Mouse (Mus musculus) hindbrain, embryonic 13.5 days (tissue): ENCODE measurements around the gene Retreg3. TPM values are rescaled to one million over a fixed set of nuclear protein-coding genes. Genes with fewer than 3 reads are reported as not detected.
"Not testable (repeated sequence)": the region's sequence is repeated elsewhere in the genome, so short reads cannot be mapped to it uniquely, and the experiment has no call there.

ENCODE experiments used
- ATAC-seq: fragments of 200-750 bp; cut with Nextera tagmentation; 2 replicates; pipeline ENCODE4 v1.8.0; 2017; ENCODE audit warnings: moderate TSS enrichment; ENCODE audit not compliant: low FRiP score
- H3K27ac ChIP-seq: fragments of 300-500 bp; sonication (generic); 2 replicates; pipeline ENCODE4 v1.5.1; 2015; ENCODE audit warnings: inconsistent platforms, mild to moderate bottlenecking, moderate library complexity
- H3K27me3 ChIP-seq: fragments of 300-500 bp; sonication (generic); 2 replicates; pipeline ENCODE4 v1.6.1; 2015; ENCODE audit warnings: mild to moderate bottlenecking, inconsistent platforms
- H3K36me3 ChIP-seq: fragments of 300-500 bp; sonication (generic); 2 replicates; pipeline ENCODE4 v1.6.1; 2015; ENCODE audit warnings: mild to moderate bottlenecking, inconsistent platforms
- H3K4me1 ChIP-seq: fragments of 300-500 bp; sonication (generic); replicated peaks from 2 replicates; pipeline ENCODE4 v1.6.1; 2015; ENCODE audit warnings: inconsistent platforms
- H3K4me2 ChIP-seq: fragments of 300-500 bp; sonication (generic); 2 replicates; pipeline ENCODE4 v1.6.1; 2015; ENCODE audit warnings: inconsistent platforms, mild to moderate bottlenecking, moderate library complexity
- H3K4me3 ChIP-seq: fragments of 300-500 bp; sonication (generic); 2 replicates; pipeline ENCODE4 v1.5.1; 2015; ENCODE audit warnings: mild to moderate bottlenecking, inconsistent platforms
- H3K9ac ChIP-seq: fragments of 300-500 bp; sonication (generic); 2 replicates; pipeline ENCODE4 v1.6.1; 2015; ENCODE audit warnings: mild to moderate bottlenecking, inconsistent platforms
- H3K9me3 ChIP-seq: fragments of 300-500 bp; sonication (generic); 2 replicates; pipeline ENCODE4 v1.6.1; 2016; ENCODE audit warnings: inconsistent platforms
- WGBS: fragments of 180-500 bp; shearing (Covaris S2); methylation state at CpG from one replicate; pipeline ENCODE4 v1.1.7; 2015; 5-methylcytosine and 5-hydroxymethylcytosine counted together
- polyA plus RNA-seq: library from polyadenylated mRNA; unstranded; fragments of >200 nt; fragmentation: Nextera tagmentation; extraction: Ambion mirVana; gene quantifications from 2 replicates; pipeline ENCODE4 v1.2.1, GENCODE M21; 2015

Retreg3 gene
- polyA plus RNA-seq, 1 experiment from 2014 or later, result 27.7 TPM

DNA sequence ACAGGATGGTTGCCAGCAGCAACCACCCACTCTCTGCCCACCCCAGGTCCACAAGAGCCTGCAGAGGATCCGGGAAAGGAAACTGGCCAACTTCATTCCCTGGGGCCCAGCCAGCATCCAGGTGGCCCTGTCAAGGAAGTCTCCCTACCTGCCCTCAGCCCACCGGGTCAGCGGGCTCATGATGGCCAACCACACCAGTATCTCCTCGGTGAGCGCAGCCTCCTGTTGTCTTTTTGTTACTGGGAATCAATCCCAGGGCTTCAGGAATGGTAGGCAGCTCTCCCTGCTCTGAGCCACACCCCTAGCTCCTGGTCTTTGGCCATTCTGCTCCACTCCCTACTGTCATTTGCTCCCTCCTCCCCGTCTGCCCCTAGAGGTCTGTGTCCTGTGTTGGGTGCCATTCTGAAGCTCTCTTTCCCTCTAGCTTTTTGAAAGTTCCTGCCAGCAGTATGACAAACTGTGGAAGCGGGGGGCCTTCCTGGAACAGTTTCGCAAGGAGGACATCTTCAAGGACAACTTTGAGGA lies 41.4 kb upstream of the Retreg3 start:
- H3K27ac ChIP-seq, H3K9me3 ChIP-seq, ATAC-seq, H3K4me2 ChIP-seq, H3K4me3 ChIP-seq, H3K9ac ChIP-seq: not testable (repeated sequence)
- Histone ChIP-seq H3K36me3 (peaks cover 51% of the 10 kb centered on the region), H3K27me3 (peaks cover 82% of the 10 kb centered on the region), H3K4me1 (peaks cover 20% of the 10 kb centered on the region)
- WGBS, result 76% methylated on average over 8 of the region's 8 CpGs

GRCm38 (mm10) chr11:101160151-101160550 lies 40.5 kb upstream of the Retreg3 start:
- not testable (repeated sequence) for H3K27ac ChIP-seq, H3K4me2 ChIP-seq, H3K4me3 ChIP-seq, H3K9ac ChIP-seq, ATAC-seq, H3K9me3 ChIP-seq
- peaks cover 28% of the 10 kb centered on the region for H3K4me1 ChIP-seq
- peaks cover 73% of the 10 kb centered on the region for H3K27me3 ChIP-seq
- WGBS, result 86% methylated on average over 9 of the region's 10 CpGs
- peaks cover 47% of the 10 kb centered on the region for H3K36me3 ChIP-seq

DNA sequence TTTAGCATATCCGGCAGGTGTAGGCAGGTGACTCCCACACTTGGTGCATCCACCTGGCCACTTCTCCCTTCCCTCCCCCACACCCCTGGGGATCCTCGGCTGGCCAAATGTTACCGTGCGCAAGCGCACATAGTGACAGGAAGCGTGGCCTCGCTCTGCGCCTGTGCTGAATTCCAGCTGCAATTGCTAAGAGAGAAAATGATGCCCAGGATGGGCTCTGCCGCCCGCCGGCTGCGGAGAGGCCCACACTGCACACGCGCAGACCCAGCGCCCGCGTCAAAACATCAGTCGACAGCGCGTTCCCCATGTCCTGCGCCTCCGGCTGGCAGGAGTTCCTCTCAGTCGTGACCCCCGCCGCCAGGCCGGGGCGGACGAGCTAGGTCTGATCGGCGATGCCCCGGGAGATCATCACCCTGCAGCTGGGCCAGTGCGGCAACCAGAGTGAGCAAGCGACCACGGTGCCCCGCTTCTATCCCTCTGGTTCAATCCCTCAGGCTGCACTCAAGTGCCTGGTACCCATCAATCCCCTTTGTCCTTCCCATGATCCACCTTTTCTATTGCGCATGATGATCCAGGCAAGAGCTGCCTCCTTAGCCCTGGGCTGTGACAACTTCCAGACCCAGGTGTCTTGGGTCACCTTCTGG lies 36.2 kb upstream of the Retreg3 start, which contains the start of gene Tubg2:
Tubg2 (plus strand) TSS at position 180 of the 644 bp plus-strand sequence.
- peak within 1 kb of the TSS; percentile 49 for H3K4me3 ChIP-seq

GRCm38 (mm10) chr11:101155151-101155550 lies 35.5 kb upstream of the Retreg3 start:
- H3K9ac ChIP-seq, result no peak overlapping the region; the same call in 1 of the 2 replicates
- H3K36me3 ChIP-seq, result 0 out of 2 replicates have a peak, but pooled peaks cover 5% of the 10 kb centered on the region
- H3K4me1 ChIP-seq, result peaks cover 17% of the 10 kb centered on the region
- 71% methylated on average over 6 of the region's 6 CpGs for WGBS
- H3K4me2 ChIP-seq, result peak overlapping the region; percentile 71
- peaks cover 29% of the 10 kb centered on the region for H3K27me3 ChIP-seq
- no peak for ATAC-seq
- no peaks in the 10 kb centered on the region for H3K9me3 ChIP-seq
- peak overlapping the region; percentile 95 for H3K27ac ChIP-seq
- peak overlapping the region; percentile 49; the same call in 1 of the 2 replicates for H3K4me3 ChIP-seq

More for the DNA sequence above, 36.2 kb upstream of the Retreg3 start, which contains the start of gene Tubg2:
- Histone ChIP-seq H3K36me3 (0 out of 2 replicates have a peak, but pooled peaks cover 6% of the 10 kb centered on the region), H3K27me3 (peaks cover 30% of the 10 kb centered on the region), H3K9me3 (no peaks in the 10 kb centered on the region), H3K4me2 (peak within 1 kb of the TSS; percentile 71), H3K9ac (peak within 1 kb of the TSS; percentile 83), H3K4me1 (peaks cover 17% of the 10 kb centered on the region), H3K27ac (peak within 1 kb of the TSS; percentile 95)
- ATAC-seq, result peak; percentile 94
- WGBS, result 2% methylated on average over 36 of the region's 36 CpGs

DNA sequence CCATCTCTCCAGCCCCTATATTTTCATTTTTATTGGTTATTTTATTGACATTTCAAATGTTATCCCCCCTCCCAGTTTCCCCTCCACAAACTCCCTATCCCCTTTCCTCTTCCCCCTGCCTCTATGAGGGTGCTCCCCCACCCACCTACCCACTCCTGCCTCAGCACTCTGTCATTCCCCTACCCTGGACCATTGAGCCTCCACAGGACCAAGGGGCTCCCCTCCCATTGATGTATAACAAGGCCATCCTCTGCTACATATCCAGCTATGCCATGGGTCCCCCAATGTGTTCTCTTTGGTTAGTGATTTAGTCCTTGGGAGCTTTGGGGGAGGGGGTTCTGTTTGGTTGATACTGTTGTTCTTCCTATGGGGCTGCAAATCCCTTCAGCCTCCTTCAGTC lies 35.0 kb upstream of the Retreg3 start:
- Histone ChIP-seq H3K4me3 (no peak overlapping the region), H3K27me3 (peaks cover 27% of the 10 kb centered on the region), H3K4me2 (no peak overlapping the region), H3K36me3 (0 out of 2 replicates have a peak, but pooled peaks cover 5% of the 10 kb centered on the region), H3K9me3 (no peaks in the 10 kb centered on the region), H3K9ac (no peak overlapping the region), H3K4me1 (peaks cover 19% of the 10 kb centered on the region), H3K27ac (no peak overlapping the region)
- ATAC-seq, result no peak

GRCm38 (mm10) chr11:101152825-101153224 lies 33.1 kb upstream of the Retreg3 start:
- Histone ChIP-seq H3K4me2 (no peak overlapping the region), H3K4me3 (no peak overlapping the region), H3K9me3 (no peaks in the 10 kb centered on the region), H3K27me3 (peaks cover 8% of the 10 kb centered on the region), H3K27ac (no peak overlapping the region), H3K9ac (no peak overlapping the region), H3K36me3 (no peaks in the 10 kb centered on the region), H3K4me1 (peaks cover 29% of the 10 kb centered on the region)
- ATAC-seq, result no peak
- 81% methylated on average over 1 of the region's 1 CpGs for WGBS

- Histone ChIP-seq H3K27ac (no peak overlapping the region), H3K9ac (no peak overlapping the region), H3K4me2 (no peak overlapping the region), H3K9me3 (no peaks in the 10 kb centered on the region), H3K4me1 (peaks cover 31% of the 10 kb centered on the region), H3K27me3 (no peaks in the 10 kb centered on the region), H3K4me3 (no peak overlapping the region), H3K36me3 (no peaks in the 10 kb centered on the region)
- 41% methylated on average over 2 of the region's 2 CpGs for WGBS
- no peak for ATAC-seq
These were observed 31.4 kb upstream of the Retreg3 start for GRCm38 (mm10) chr11:101151063-101151462.

GRCm38 (mm10) chr11:101149178-101150105 lies 29.7 kb upstream of the Retreg3 start:
- Histone ChIP-seq H3K4me1 (peaks cover 25% of the 10 kb centered on the region), H3K9ac (no peak overlapping the region), H3K4me2 (no peak overlapping the region), H3K27ac (peak overlapping the region; percentile 69), H3K9me3 (no peaks in the 10 kb centered on the region), H3K4me3 (no peak overlapping the region), H3K36me3 (no peaks in the 10 kb centered on the region), H3K27me3 (no peaks in the 10 kb centered on the region)
- ATAC-seq, result no peak
- 50% methylated on average over 9 of the region's 9 CpGs for WGBS

GRCm38 (mm10) chr11:101148751-101149150 lies 29.1 kb upstream of the Retreg3 start:
- Histone ChIP-seq H3K9ac (no peak overlapping the region), H3K4me1 (peaks cover 28% of the 10 kb centered on the region), H3K9me3 (no peaks in the 10 kb centered on the region), H3K4me3 (no peak overlapping the region), H3K36me3 (no peaks in the 10 kb centered on the region), H3K27ac (peak overlapping the region; percentile 69; the same call in 1 of the 2 replicates), H3K4me2 (no peak overlapping the region), H3K27me3 (no peaks in the 10 kb centered on the region)
- WGBS, result 76% methylated on average over 10 of the region's 10 CpGs
- ATAC-seq, result no peak

- WGBS, result 16% methylated on average over 10 of the region's 10 CpGs
- peaks cover 4% of the 10 kb centered on the region for H3K27me3 ChIP-seq
- no peak overlapping the region for H3K4me3 ChIP-seq
- H3K9me3 ChIP-seq, result no peaks in the 10 kb centered on the region
- H3K27ac ChIP-seq, result peak overlapping the region; percentile 80
- peaks cover 32% of the 10 kb centered on the region for H3K4me1 ChIP-seq
- no peaks in the 10 kb centered on the region for H3K36me3 ChIP-seq
- peak; percentile 73; the same call in 1 of the 2 replicates for ATAC-seq
- peak overlapping the region; percentile 33 for H3K4me2 ChIP-seq
- H3K9ac ChIP-seq, result no peak overlapping the region
These were observed 26.7 kb upstream of the Retreg3 start for GRCm38 (mm10) chr11:101146377-101146776.

- Histone ChIP-seq H3K27me3 (peaks cover 10% of the 10 kb centered on the region), H3K27ac (peak overlapping the region; percentile 63), H3K4me2 (peak overlapping the region; percentile 53), H3K9ac (peak overlapping the region; percentile 56), H3K4me3 (peak overlapping the region; percentile 27), H3K36me3 (no peaks in the 10 kb centered on the region), H3K4me1 (peaks cover 33% of the 10 kb centered on the region), H3K9me3 (no peaks in the 10 kb centered on the region)
- WGBS, result 16% methylated on average over 18 of the region's 19 CpGs
- ATAC-seq, result peak; percentile 64
These were observed 23.9 kb upstream of the Retreg3 start for GRCm38 (mm10) chr11:101143338-101144225.
